Mouse (Mus musculus): ENCODE data around the gene Fam24a. TPM values are rescaled to one million over a fixed set of nuclear protein-coding genes. Genes with fewer than 3 reads are reported as not detected.

The Fam24a gene
- not detected in 2 replicates for polyA plus RNA-seq (2015; fragmentation: Nextera tagmentation; extraction: Ambion mirVana)

- H3K27me3 ChIP-seq (replicated peaks; ENCODE audit: control insufficient read depth, insufficient read depth, low read length): no peaks in the 10 kb centered on the region
- no peak within 1 kb of the TSS for H3K9ac ChIP-seq (ENCODE audit: low read depth, low read length)
- no peak within 1 kb of the TSS for H3K4me3 ChIP-seq (ENCODE audit: low read length)
- no peak within 1 kb of the TSS for H3K27ac ChIP-seq (ENCODE audit: low read length)
- ATAC-seq: no peak
- no peaks in the 10 kb centered on the region for H3K9me3 ChIP-seq (ENCODE audit: control insufficient read depth, low read length)
- no peak within 1 kb of the TSS for H3K4me2 ChIP-seq (ENCODE audit: low read depth, low read length)
- 62% methylated on average over 1 of the region's 1 CpGs for WGBS
- no peaks in the 10 kb centered on the region for H3K4me1 ChIP-seq (ENCODE audit: control insufficient read depth, insufficient read depth, low read length)
- H3K36me3 ChIP-seq (ENCODE audit: control insufficient read depth, insufficient read depth, low read length): no peaks in the 10 kb centered on the region
These were observed at the start of gene Fam24a for GRCm38 (mm10) chr7:131333564-131333963. Fam24a (plus strand) TSS chr7:131333864.

GRCm38 (mm10) chr7:131297151-131297550, 36.5 kb upstream of the Fam24a start:
- no peak overlapping the region for H3K4me3 ChIP-seq (ENCODE audit: low read length)
- no peaks in the 10 kb centered on the region for H3K4me1 ChIP-seq (ENCODE audit: control insufficient read depth, insufficient read depth, low read length)
- 58% methylated on average over 8 of the region's 8 CpGs for WGBS
- H3K9me3 ChIP-seq (ENCODE audit: control insufficient read depth, low read length): no peaks in the 10 kb centered on the region
- H3K36me3 ChIP-seq (ENCODE audit: control insufficient read depth, insufficient read depth, low read length): no peaks in the 10 kb centered on the region
- H3K27ac ChIP-seq (ENCODE audit: low read length): no peak overlapping the region
- no peak overlapping the region for H3K4me2 ChIP-seq (ENCODE audit: low read depth, low read length)
- no peaks in the 10 kb centered on the region for H3K27me3 ChIP-seq (replicated peaks; ENCODE audit: control insufficient read depth, insufficient read depth, low read length)
- no peak for ATAC-seq
- no peak overlapping the region for H3K9ac ChIP-seq (ENCODE audit: low read depth, low read length)

- Histone ChIP-seq H3K4me3 (ENCODE audit: low read length) (no peak overlapping the region), H3K27ac (ENCODE audit: low read length) (no peak overlapping the region), H3K9me3 (ENCODE audit: control insufficient read depth, low read length) (no peaks in the 10 kb centered on the region), H3K9ac (ENCODE audit: low read depth, low read length) (no peak overlapping the region), H3K27me3 (replicated peaks; ENCODE audit: control insufficient read depth, insufficient read depth, low read length) (no peaks in the 10 kb centered on the region), H3K36me3 (ENCODE audit: control insufficient read depth, insufficient read depth, low read length) (no peaks in the 10 kb centered on the region), H3K4me1 (ENCODE audit: control insufficient read depth, insufficient read depth, low read length) (no peaks in the 10 kb centered on the region), H3K4me2 (ENCODE audit: low read depth, low read length) (no peak overlapping the region)
- 53% methylated on average over 8 of the region's 8 CpGs for WGBS
- ATAC-seq: no peak
These were observed 30.3 kb upstream of the Fam24a start for GRCm38 (mm10) chr7:131303340-131303739.

GRCm38 (mm10) chr7:131306733-131307132, 26.9 kb upstream of the Fam24a start:
- no peak overlapping the region for H3K27ac ChIP-seq (ENCODE audit: low read length)
- H3K9ac ChIP-seq (ENCODE audit: low read depth, low read length): no peak overlapping the region
- H3K36me3 ChIP-seq (ENCODE audit: control insufficient read depth, insufficient read depth, low read length): no peaks in the 10 kb centered on the region
- H3K4me1 ChIP-seq (ENCODE audit: control insufficient read depth, insufficient read depth, low read length): no peaks in the 10 kb centered on the region
- H3K27me3 ChIP-seq (replicated peaks; ENCODE audit: control insufficient read depth, insufficient read depth, low read length): no peaks in the 10 kb centered on the region
- H3K4me3 ChIP-seq (ENCODE audit: low read length): no peak overlapping the region
- ATAC-seq: no peak
- H3K9me3 ChIP-seq (ENCODE audit: control insufficient read depth, low read length): no peaks in the 10 kb centered on the region
- WGBS: 78% methylated on average over 5 of the region's 5 CpGs
- no peak overlapping the region for H3K4me2 ChIP-seq (ENCODE audit: low read depth, low read length)

- Histone ChIP-seq H3K4me1 (ENCODE audit: control insufficient read depth, insufficient read depth, low read length) (no peaks in the 10 kb centered on the region), H3K36me3 (ENCODE audit: control insufficient read depth, insufficient read depth, low read length) (no peaks in the 10 kb centered on the region), H3K27ac (ENCODE audit: low read length) (no peak overlapping the region), H3K9ac (ENCODE audit: low read depth, low read length) (no peak overlapping the region), H3K4me3 (ENCODE audit: low read length) (no peak overlapping the region), H3K4me2 (ENCODE audit: low read depth, low read length) (no peak overlapping the region), H3K9me3 (ENCODE audit: control insufficient read depth, low read length) (no peaks in the 10 kb centered on the region), H3K27me3 (replicated peaks; ENCODE audit: control insufficient read depth, insufficient read depth, low read length) (no peaks in the 10 kb centered on the region)
- 80% methylated on average over 7 of the region's 7 CpGs for WGBS
- ATAC-seq: no peak
These were observed 19.2 kb upstream of the Fam24a start for GRCm38 (mm10) chr7:131314493-131314892.

GRCm38 (mm10) chr7:131317587-131317986, 16.1 kb upstream of the Fam24a start:
- no peak overlapping the region for H3K9ac ChIP-seq (ENCODE audit: low read depth, low read length)
- H3K4me1 ChIP-seq (ENCODE audit: control insufficient read depth, insufficient read depth, low read length): no peaks in the 10 kb centered on the region
- no peak overlapping the region for H3K27ac ChIP-seq (ENCODE audit: low read length)
- H3K4me2 ChIP-seq (ENCODE audit: low read depth, low read length): no peak overlapping the region
- 63% methylated on average over 12 of the region's 12 CpGs for WGBS
- no peaks in the 10 kb centered on the region for H3K9me3 ChIP-seq (ENCODE audit: control insufficient read depth, low read length)
- no peak for ATAC-seq
- no peak overlapping the region for H3K4me3 ChIP-seq (ENCODE audit: low read length)
- no peaks in the 10 kb centered on the region for H3K27me3 ChIP-seq (replicated peaks; ENCODE audit: control insufficient read depth, insufficient read depth, low read length)
- no peaks in the 10 kb centered on the region for H3K36me3 ChIP-seq (ENCODE audit: control insufficient read depth, insufficient read depth, low read length)

GRCm38 (mm10) chr7:131318340-131318739, 15.3 kb upstream of the Fam24a start:
- Histone ChIP-seq H3K36me3 (ENCODE audit: control insufficient read depth, insufficient read depth, low read length) (no peaks in the 10 kb centered on the region), H3K4me3 (ENCODE audit: low read length) (no peak overlapping the region), H3K27me3 (replicated peaks; ENCODE audit: control insufficient read depth, insufficient read depth, low read length) (no peaks in the 10 kb centered on the region), H3K9me3 (ENCODE audit: control insufficient read depth, low read length) (no peaks in the 10 kb centered on the region), H3K4me1 (ENCODE audit: control insufficient read depth, insufficient read depth, low read length) (no peaks in the 10 kb centered on the region), H3K27ac (ENCODE audit: low read length) (no peak overlapping the region), H3K4me2 (ENCODE audit: low read depth, low read length) (no peak overlapping the region), H3K9ac (ENCODE audit: low read depth, low read length) (no peak overlapping the region)
- WGBS: 81% methylated on average over 5 of the region's 7 CpGs
- ATAC-seq: no peak

- H3K27me3 ChIP-seq (replicated peaks; ENCODE audit: control insufficient read depth, insufficient read depth, low read length): no peaks in the 10 kb centered on the region
- WGBS: 77% methylated on average over 2 of the region's 2 CpGs
- no peaks in the 10 kb centered on the region for H3K9me3 ChIP-seq (ENCODE audit: control insufficient read depth, low read length)
- H3K4me1 ChIP-seq (ENCODE audit: control insufficient read depth, insufficient read depth, low read length): no peaks in the 10 kb centered on the region
- H3K4me2 ChIP-seq (ENCODE audit: low read depth, low read length): no peak within 1 kb of the TSS
- H3K9ac ChIP-seq (ENCODE audit: low read depth, low read length): no peak within 1 kb of the TSS
- no peak within 1 kb of the TSS for H3K4me3 ChIP-seq (ENCODE audit: low read length)
- no peak within 1 kb of the TSS for H3K27ac ChIP-seq (ENCODE audit: low read length)
- H3K36me3 ChIP-seq (ENCODE audit: control insufficient read depth, insufficient read depth, low read length): no peaks in the 10 kb centered on the region
- no peak for ATAC-seq
These were observed 11.5 kb upstream of the Fam24a start, which contains the start of gene Cuzd1 for GRCm38 (mm10) chr7:131322192-131322591. Cuzd1 (minus strand) TSS chr7:131322292.

GRCm38 (mm10) chr7:131327054-131327453, 6.6 kb upstream of the Fam24a start:
- no peak overlapping the region for H3K27ac ChIP-seq (ENCODE audit: low read length)
- H3K4me1 ChIP-seq (ENCODE audit: control insufficient read depth, insufficient read depth, low read length): no peaks in the 10 kb centered on the region
- 87% methylated on average over 5 of the region's 5 CpGs for whole genome bisulfite sequencing
- no peaks in the 10 kb centered on the region for H3K27me3 ChIP-seq (replicated peaks; ENCODE audit: control insufficient read depth, insufficient read depth, low read length)
- no peak for ATAC-seq
- no peaks in the 10 kb centered on the region for H3K36me3 ChIP-seq (ENCODE audit: control insufficient read depth, insufficient read depth, low read length)
- H3K4me3 ChIP-seq (ENCODE audit: low read length): no peak overlapping the region
- H3K9me3 ChIP-seq (ENCODE audit: control insufficient read depth, low read length): no peaks in the 10 kb centered on the region
- H3K9ac ChIP-seq (ENCODE audit: low read depth, low read length): no peak overlapping the region
- no peak overlapping the region for H3K4me2 ChIP-seq (ENCODE audit: low read depth, low read length)

- Histone ChIP-seq H3K9me3 (ENCODE audit: control insufficient read depth, low read length) (no peaks in the 10 kb centered on the region), H3K27ac (ENCODE audit: low read length) (no peak within 1 kb of the TSS), H3K4me3 (ENCODE audit: low read length) (no peak within 1 kb of the TSS), H3K4me2 (ENCODE audit: low read depth, low read length) (no peak within 1 kb of the TSS), H3K36me3 (ENCODE audit: control insufficient read depth, insufficient read depth, low read length) (no peaks in the 10 kb centered on the region), H3K9ac (ENCODE audit: low read depth, low read length) (no peak within 1 kb of the TSS), H3K27me3 (replicated peaks; ENCODE audit: control insufficient read depth, insufficient read depth, low read length) (no peaks in the 10 kb centered on the region), H3K4me1 (ENCODE audit: control insufficient read depth, insufficient read depth, low read length) (no peaks in the 10 kb centered on the region)
- ATAC-seq: no peak
- 90% methylated on average over 5 of the region's 5 CpGs for WGBS
These were observed 4.2 kb upstream of the Fam24a start, which contains the start of gene Fam24b for GRCm38 (mm10) chr7:131329416-131329815. Fam24b (minus strand) TSS chr7:131329516.

Data from intestine, embryonic 16.5 days (tissue).